Mouse (Mus musculus) midbrain, embryonic 13.5 days (tissue): ENCODE data around the gene Itga8. TPM values are rescaled to one million over a fixed set of nuclear protein-coding genes. Genes with fewer than 3 reads are reported as not detected.

ENCODE experiments used
- polyA plus RNA-seq: library from polyadenylated mRNA; unstranded; fragments of >200 nt; fragmentation: Nextera tagmentation; extraction: Ambion mirVana; gene quantifications from 2 replicates; pipeline ENCODE4 v1.2.1, GENCODE M21; 2015

The Itga8 gene
- polyA plus RNA-seq, 1 experiment from 2014 or later = 1.7 TPM

Other genes starting within 250 kb of the Itga8 start
- 47.8 and 50.6 TPM in 2 replicates for gene Mindy3, start 117.5 kb upstream of the Itga8 start, polyA plus RNA-seq